Mouse (Mus musculus) adrenal gland, adult 2 months (tissue): ENCODE data around the gene Clic1. TPM values are rescaled to one million over a fixed set of nuclear protein-coding genes. Genes with fewer than 3 reads are reported as not detected.

Experiments
- DNase-seq: peaks from one replicate; pipeline ENCODE4 v3.0.0; 2021
- polyA plus RNA-seq: library from polyadenylated mRNA; depleted of rRNA; stranded (reverse); fragments of >200 nt; gene quantifications from 2 replicates; pipeline ENCODE4 v1.2.3, GENCODE M21; 2012; rRNA removed
- total RNA-seq, 2 experiments: library from RNA; stranded (reverse); gene quantifications; 2 replicates each; pipeline ENCODE4 v1.2.3; 2021

Gene Clic1
- total and polyA plus RNA-seq, 3 experiments, result 62.2 to 136 (median 80.8) TPM

DNA sequence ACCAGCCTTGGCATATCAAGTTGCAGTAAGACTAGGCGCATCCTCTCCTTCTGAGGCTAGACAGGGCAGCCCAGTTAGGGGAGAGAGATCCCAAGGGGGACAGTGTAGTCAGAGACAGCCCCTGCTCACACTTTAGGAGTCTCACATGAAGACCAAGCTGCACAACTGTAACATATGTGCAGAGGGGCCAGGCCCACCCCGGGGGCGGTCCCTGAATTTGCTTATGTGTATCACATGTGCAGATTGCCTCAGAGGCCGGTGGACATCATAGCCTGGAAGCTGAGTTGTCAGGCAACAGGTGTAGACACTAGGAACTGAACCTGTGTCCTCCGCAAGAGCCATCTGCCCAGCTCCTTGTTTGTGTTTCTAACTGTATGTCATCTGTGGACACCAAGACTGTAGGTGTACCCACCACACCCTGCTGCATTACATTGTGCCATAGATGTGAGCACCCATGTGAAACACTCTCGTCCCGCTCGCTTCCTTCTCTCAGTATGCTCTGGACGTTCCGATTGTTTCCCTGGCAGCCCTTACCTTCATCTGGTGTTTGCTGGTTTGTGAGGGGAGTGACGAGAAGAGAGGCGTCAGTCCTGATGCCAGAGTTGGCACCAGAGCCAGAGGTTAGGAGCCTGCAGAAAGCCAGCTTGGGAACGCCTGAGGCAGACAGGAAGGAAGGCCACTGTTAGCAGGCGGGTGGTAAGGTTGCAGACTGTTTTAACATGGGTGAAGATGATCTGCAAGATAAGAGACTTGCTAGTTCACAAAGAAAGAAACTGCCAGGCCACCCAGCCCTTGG, 42.8 kb downstream of the Clic1 start:
- DNase-seq, result no peak

DNA sequence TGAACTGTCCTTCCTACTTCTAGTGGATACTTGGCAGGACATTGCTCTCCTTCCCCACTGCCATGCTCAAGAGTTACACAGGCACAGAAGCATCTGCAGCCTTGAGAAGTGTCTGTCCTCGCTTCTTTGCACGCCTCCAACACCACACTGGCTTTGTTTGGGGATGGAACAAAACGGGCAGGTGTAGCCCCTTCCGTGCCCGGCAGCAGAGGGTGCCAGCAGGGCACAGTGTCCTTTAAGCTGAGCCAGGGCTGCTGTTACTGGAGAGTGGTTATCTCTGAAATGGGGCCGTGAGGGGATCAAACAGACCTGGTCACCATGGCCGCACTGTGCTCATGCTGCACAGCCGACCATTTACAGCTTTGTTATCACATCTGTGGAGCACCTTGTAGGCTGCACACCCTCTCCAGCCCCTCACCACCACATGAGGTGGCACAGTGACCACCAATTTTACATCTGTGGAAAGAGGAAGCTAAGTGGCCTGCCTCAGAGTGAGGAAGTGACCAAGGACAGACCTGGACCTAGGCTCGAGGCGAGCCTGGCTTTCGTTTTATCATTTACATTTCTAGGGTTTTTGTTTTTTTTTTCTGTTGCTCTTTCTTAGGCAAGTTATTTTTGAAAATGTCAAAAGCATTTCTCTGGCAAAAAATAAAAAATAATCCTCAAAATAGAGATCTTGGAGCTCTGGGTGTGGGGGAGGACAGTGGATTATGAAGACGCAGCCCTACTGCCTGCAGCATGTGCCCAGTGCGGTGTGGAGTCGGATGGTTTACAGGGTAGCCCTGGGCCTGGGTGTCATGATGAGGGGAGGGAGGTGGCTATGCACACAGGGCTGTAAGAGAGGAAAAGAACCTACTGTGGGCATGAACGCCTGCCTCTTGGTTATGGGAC, 45.0 kb downstream of the Clic1 start:
- DNase-seq, result no peak

GRCm38 (mm10) chr17:35096597-35096996, 46.8 kb downstream of the Clic1 start:
- no peak for DNase-seq

DNA sequence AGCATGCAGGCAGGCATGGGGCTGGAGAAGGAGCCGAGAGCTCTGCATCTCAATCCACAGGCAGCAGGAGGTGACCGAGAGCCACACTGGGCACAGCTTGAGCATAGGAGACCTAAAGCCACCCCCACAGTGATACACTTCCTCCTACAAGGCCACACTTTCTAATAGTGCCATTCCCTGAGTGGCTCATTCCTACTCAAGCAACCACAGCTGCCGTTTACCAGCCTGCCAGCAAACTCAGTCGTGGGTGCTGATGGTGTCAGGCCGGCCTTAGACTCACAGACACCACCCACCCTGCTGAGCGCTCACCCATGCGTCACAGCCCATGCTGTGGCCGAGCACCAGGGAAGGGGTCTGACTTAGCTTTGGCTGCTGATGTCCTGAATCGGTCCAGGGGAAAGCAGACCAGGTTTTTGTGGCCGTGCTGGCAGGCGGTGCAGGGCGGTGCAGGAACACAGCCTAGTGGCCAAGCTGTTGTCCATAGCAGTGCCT, 47.4 kb downstream of the Clic1 start:
- no peak for DNase-seq

- DNase-seq, result no peak
Measured at GRCm38 (mm10) chr17:35100196-35100765, 50.5 kb downstream of the Clic1 start.

DNA sequence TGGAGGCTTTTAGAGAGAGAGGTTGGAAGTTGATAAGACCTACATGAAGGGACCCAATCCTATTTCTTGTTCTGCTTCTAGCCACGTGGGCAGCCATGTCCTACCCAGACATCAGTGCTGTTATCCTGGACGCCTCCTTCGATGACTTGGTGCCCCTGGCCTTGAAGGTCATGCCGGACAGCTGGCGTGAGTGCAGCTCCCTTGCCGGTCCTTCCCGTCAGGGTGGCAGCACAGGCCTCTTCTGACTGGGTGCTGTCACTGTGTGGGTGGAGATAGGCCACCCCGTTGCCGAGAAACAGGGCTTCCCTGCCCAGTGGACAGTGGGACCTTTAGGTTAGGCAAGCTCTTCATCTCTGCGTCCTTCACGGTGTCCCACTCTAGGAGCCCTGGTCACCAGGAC, 51.4 kb downstream of the Clic1 start:
- peak; percentile 51 for DNase-seq

- DNase-seq, result no peak
Measured at GRCm38 (mm10) chr17:35102299-35102698, 52.5 kb downstream of the Clic1 start.

DNA sequence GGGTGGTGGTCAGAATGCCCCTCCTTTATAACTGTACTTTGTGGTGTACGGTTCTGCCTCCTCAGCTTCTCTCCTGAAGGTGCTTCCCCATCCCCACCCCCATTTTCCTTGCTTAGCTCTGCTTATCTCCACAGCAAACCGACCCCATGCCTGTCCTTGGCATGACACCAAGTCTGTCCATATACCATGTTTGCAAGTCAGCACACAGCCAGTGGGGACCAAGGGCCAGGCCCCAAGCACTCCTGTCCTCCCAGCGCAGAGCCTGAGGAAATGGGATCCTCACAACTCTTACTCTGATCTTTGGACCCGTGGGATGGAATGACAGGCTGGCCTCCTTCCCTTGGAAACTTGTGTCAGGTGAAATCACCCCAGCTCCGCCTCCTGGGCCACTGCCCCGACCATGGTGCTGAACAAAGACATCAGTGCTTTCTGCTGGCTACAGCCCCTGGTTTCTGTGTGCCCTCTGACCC, 53.5 kb downstream of the Clic1 start:
- no peak for DNase-seq

DNA sequence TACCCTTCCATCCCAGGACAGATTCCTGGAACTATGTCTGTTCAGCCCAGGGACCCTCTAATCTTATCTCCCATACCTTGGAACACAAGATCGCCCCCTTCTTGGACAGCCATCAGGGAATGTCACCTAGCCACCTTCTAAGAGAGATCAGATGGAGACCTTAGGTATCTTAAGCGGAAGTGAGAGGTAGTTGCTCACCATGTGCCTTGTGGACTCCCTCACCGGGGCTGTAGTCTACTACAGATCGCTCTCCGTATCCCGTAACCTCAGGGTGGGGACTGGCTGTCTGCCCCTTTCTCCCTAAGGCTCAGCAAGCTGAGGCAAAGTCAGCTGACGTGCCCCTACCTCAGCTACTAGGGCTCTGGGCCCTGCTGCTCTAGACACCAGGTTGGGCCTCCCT, 54.3 kb downstream of the Clic1 start:
- no peak for DNase-seq

DNA sequence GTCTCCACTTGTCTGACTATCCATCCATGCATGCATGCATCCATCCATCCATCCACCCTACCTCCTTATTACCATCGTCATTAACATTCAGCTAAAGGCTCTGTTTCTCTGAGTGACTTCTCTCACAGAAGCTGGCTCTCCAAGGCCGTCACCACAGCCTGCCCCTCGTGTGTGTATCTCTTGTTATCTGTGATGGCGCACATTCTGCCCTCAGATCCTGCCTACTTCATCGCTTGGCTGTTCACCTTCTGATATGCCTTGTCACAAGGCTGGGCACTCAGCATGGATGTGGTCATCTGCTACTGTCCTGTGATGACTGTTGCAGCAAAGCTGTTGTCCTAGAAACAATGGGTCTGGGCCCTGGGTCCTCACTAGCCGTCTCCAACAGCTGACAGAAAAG, 55.0 kb downstream of the Clic1 start:
- no peak for DNase-seq

GRCm38 (mm10) chr17:35105740-35106389, 56.1 kb downstream of the Clic1 start:
- no peak for DNase-seq

DNA sequence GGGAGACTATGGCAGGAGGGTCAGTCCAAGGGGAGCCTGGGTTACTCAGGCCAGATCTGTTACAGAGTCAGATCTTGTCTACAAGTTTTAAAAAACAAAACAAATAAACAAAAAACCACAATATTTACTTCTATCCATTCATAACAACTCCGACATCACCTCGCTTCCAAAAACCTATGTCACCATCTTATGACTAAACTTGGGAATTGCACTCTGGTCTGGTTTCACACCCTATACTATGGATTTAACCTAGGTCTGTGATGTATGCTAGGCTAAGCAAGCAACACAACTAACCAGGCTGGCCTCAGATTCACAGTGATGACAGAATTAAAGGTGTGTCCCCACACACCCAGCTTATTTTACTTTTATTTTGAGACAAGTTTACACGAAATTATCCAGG, 56.8 kb downstream of the Clic1 start:
- no peak for DNase-seq

- DNase-seq, result no peak
Measured at GRCm38 (mm10) chr17:35108097-35108496, 58.3 kb downstream of the Clic1 start, which contains the start of gene Ly6g5c. Ly6g5c (plus strand) TSS chr17:35108279.

Other genes starting within 250 kb of the Clic1 start
Only the 30 nearest of the 46 such genes appear.
- 100 to 1,000 TPM; 115 to 131 TPM for gene Ehmt2, start 151.5 kb upstream of the Clic1 start, total RNA-seq
- 387 and 452 TPM in 2 replicates for gene Ehmt2, start 151.5 kb upstream of the Clic1 start, polyA plus RNA-seq
- gene Slc44a4, start 135.5 kb upstream of the Clic1 start, total RNA-seq, result 1 to 10 TPM in 1 of 2 experiments, under 1 TPM in 1; 0.92 to 1.9 TPM
- 0.33 and 0.50 TPM in 2 replicates for gene Slc44a4, start 135.5 kb upstream of the Clic1 start, polyA plus RNA-seq
- 10 to 100 TPM; 24.0 to 25.3 TPM for gene Neu1, start 118.7 kb upstream of the Clic1 start, total RNA-seq
- 47.2 and 52.8 TPM in 2 replicates for gene Neu1, start 118.7 kb upstream of the Clic1 start, polyA plus RNA-seq
- gene Hspa1b, start 90.7 kb upstream of the Clic1 start, total RNA-seq, result 100 to 1,000 TPM in 1 of 2 experiments, 10 to 100 TPM in 1; 36.3 to 634 TPM
- 48.4 and 85.4 TPM in 2 replicates for gene Hspa1b, start 90.7 kb upstream of the Clic1 start, polyA plus RNA-seq
- gene Gm20481, start 80.1 kb upstream of the Clic1 start, total RNA-seq, result under 1 TPM in 1 of 2 experiments, not detected in 1; 0.58 TPM
- gene Gm20481, start 80.1 kb upstream of the Clic1 start, polyA plus RNA-seq, result 1.1 and 1.2 TPM in 2 replicates
- 100 to 1,000 TPM in 1 of 2 experiments, 10 to 100 TPM in 1; 16.3 to 253 TPM for gene Hspa1a, start 77.8 kb upstream of the Clic1 start, total RNA-seq
- gene Hspa1a, start 77.8 kb upstream of the Clic1 start, polyA plus RNA-seq, result 37.1 and 55.2 TPM in 2 replicates
- under 1 TPM; 0.28 to 0.29 TPM for gene Hspa1l, start 77.3 kb upstream of the Clic1 start, total RNA-seq
- gene Hspa1l, start 77.3 kb upstream of the Clic1 start, polyA plus RNA-seq, result 0.11 and 0.17 TPM in 2 replicates
- 10 to 100 TPM; 32.9 to 45.8 TPM for gene Lsm2, start 68.1 kb upstream of the Clic1 start, total RNA-seq
- gene Lsm2, start 68.1 kb upstream of the Clic1 start, polyA plus RNA-seq, result 82.4 and 84.8 TPM in 2 replicates
- gene Vars, start 49.0 kb upstream of the Clic1 start, total RNA-seq, result 10 to 100 TPM; 57.9 to 60.2 TPM
- 178 and 214 TPM in 2 replicates for gene Vars, start 49.0 kb upstream of the Clic1 start, polyA plus RNA-seq
- under 1 TPM; 0.26 to 0.55 TPM for gene Vwa7, start 33.4 kb upstream of the Clic1 start, total RNA-seq
- 0.97 and 1.8 TPM in 2 replicates for gene Vwa7, start 33.4 kb upstream of the Clic1 start, polyA plus RNA-seq
- gene Sapcd1, start 21.9 kb upstream of the Clic1 start, total RNA-seq, result under 1 TPM in 1 of 2 experiments, not detected in 1; 0.79 TPM
- 0.83 and 2.0 TPM in 2 replicates for gene Sapcd1, start 21.9 kb upstream of the Clic1 start, polyA plus RNA-seq
- under 1 TPM; 0.75 to 0.93 TPM for gene Msh5, start 3.2 kb upstream of the Clic1 start, total RNA-seq
- 1.3 and 1.7 TPM in 2 replicates for gene Msh5, start 3.2 kb upstream of the Clic1 start, polyA plus RNA-seq
- gene Ddah2, start 9.1 kb downstream of the Clic1 start, total RNA-seq, result 10 to 100 TPM in 1 of 2 experiments, 1 to 10 TPM in 1; 7.2 to 26.6 TPM
- gene Ddah2, start 9.1 kb downstream of the Clic1 start, polyA plus RNA-seq, result 25.9 and 35.6 TPM in 2 replicates
- not detected for gene Ly6g6c, start 15.4 kb downstream of the Clic1 start, total RNA-seq
- not detected in 2 replicates for gene Ly6g6c, start 15.4 kb downstream of the Clic1 start, polyA plus RNA-seq
- gene Mpig6b, start 16.2 kb downstream of the Clic1 start, total RNA-seq, result not detected
- 0.06 TPM in 1 of 2 replicates, not detected in the other for gene Mpig6b, start 16.2 kb downstream of the Clic1 start, polyA plus RNA-seq
- not detected for gene Ly6g6e, start 26.9 kb downstream of the Clic1 start, total RNA-seq
- 0.21 and 0.34 TPM in 2 replicates for gene Ly6g6e, start 26.9 kb downstream of the Clic1 start, polyA plus RNA-seq
- under 1 TPM in 1 of 2 experiments, not detected in 1; 0.45 TPM for gene Ly6g6d, start 28.1 kb downstream of the Clic1 start, total RNA-seq
- 0.57 and 1.1 TPM in 2 replicates for gene Ly6g6d, start 28.1 kb downstream of the Clic1 start, polyA plus RNA-seq
- gene Ly6g6f, start 35.6 kb downstream of the Clic1 start, total RNA-seq, result not detected
- not detected in 2 replicates for gene Ly6g6f, start 35.6 kb downstream of the Clic1 start, polyA plus RNA-seq
- gene Abhd16a, start 39.3 kb downstream of the Clic1 start, total RNA-seq, result 10 to 100 TPM; 71.8 to 95.8 TPM
- 219 and 291 TPM in 2 replicates for gene Abhd16a, start 39.3 kb downstream of the Clic1 start, polyA plus RNA-seq
- gene Ly6g5c, start 58.3 kb downstream of the Clic1 start, total RNA-seq, result not detected
- not detected in 2 replicates for gene Ly6g5c, start 58.3 kb downstream of the Clic1 start, polyA plus RNA-seq
- gene Ly6g5b, start 65.5 kb downstream of the Clic1 start, total RNA-seq, result under 1 TPM; 0.23 to 0.35 TPM
- 0.42 and 0.52 TPM in 2 replicates for gene Ly6g5b, start 65.5 kb downstream of the Clic1 start, polyA plus RNA-seq
- 10 to 100 TPM; 12.4 to 12.8 TPM for gene Gpank1, start 71.5 kb downstream of the Clic1 start, total RNA-seq
- gene Gpank1, start 71.5 kb downstream of the Clic1 start, polyA plus RNA-seq, result 13.3 and 15.8 TPM in 2 replicates
- gene Csnk2b, start 72.1 kb downstream of the Clic1 start, total RNA-seq, result 100 to 1,000 TPM; 212 to 337 TPM
- gene Csnk2b, start 72.1 kb downstream of the Clic1 start, polyA plus RNA-seq, result 358 and 360 TPM in 2 replicates
- 10 to 100 TPM; 23.4 to 32.0 TPM for gene D17H6S53E, start 76.4 kb downstream of the Clic1 start, total RNA-seq
- 27.7 and 45.5 TPM in 2 replicates for gene D17H6S53E, start 76.4 kb downstream of the Clic1 start, polyA plus RNA-seq
- under 1 TPM in 1 of 2 experiments, not detected in 1; 0.78 TPM for gene Apom, start 82.1 kb downstream of the Clic1 start, total RNA-seq
- gene Apom, start 82.1 kb downstream of the Clic1 start, polyA plus RNA-seq, result 0.22 TPM in 1 of 2 replicates, not detected in the other
- 100 to 1,000 TPM; 389 to 403 TPM for gene Bag6, start 85.2 kb downstream of the Clic1 start, total RNA-seq
- gene Bag6, start 85.2 kb downstream of the Clic1 start, polyA plus RNA-seq, result 433 and 470 TPM in 2 replicates
- 100 to 1,000 TPM; 205 to 258 TPM for gene Prrc2a, start 114.9 kb downstream of the Clic1 start, total RNA-seq
- 598 and 625 TPM in 2 replicates for gene Prrc2a, start 114.9 kb downstream of the Clic1 start, polyA plus RNA-seq
- 1 to 10 TPM; 3.4 to 6.4 TPM for gene Aif1, start 126.1 kb downstream of the Clic1 start, total RNA-seq
- 0.30 and 0.46 TPM in 2 replicates for gene Aif1, start 126.1 kb downstream of the Clic1 start, polyA plus RNA-seq
- 1 to 10 TPM; 5.0 to 7.6 TPM for gene Lst1, start 138.5 kb downstream of the Clic1 start, total RNA-seq
- gene Lst1, start 138.5 kb downstream of the Clic1 start, polyA plus RNA-seq, result 3.6 and 4.6 TPM in 2 replicates
- 1 to 10 TPM; 1.8 to 7.7 TPM for gene Ltb, start 144.5 kb downstream of the Clic1 start, total RNA-seq
- gene Ltb, start 144.5 kb downstream of the Clic1 start, polyA plus RNA-seq, result 5.8 and 8.5 TPM in 2 replicates